Mouse (Mus musculus): ENCODE results near the gene Iqch. TPM values are rescaled to one million over a fixed set of nuclear protein-coding genes. Genes with fewer than 3 reads are reported as not detected.

The Iqch gene
- polyA plus RNA-seq, 1 experiment from 2014 or later, result not detected

- 41% methylated on average over 8 of the region's 8 CpGs for WGBS (ENCODE audit: insufficient replicate concordance)
- no peak for ATAC-seq (ENCODE audit: low read depth)
- Histone ChIP-seq H3K36me3 (ENCODE audit: control insufficient read depth, insufficient read depth) (no peaks in the 10 kb centered on the region), H3K9ac (ENCODE audit: low read depth, low read length) (no peak overlapping the region), H3K4me1 (ENCODE audit: control insufficient read depth, low read depth, low read length) (no peaks in the 10 kb centered on the region), H3K4me3 (ENCODE audit: low read depth, low read length) (no peak overlapping the region), H3K4me2 (ENCODE audit: low read depth, low read length) (no peak overlapping the region), H3K9me3 (replicated peaks; ENCODE audit: control insufficient read depth, low read length) (no peaks in the 10 kb centered on the region), H3K27ac (ENCODE audit: low read length) (no peak overlapping the region), H3K27me3 (ENCODE audit: control insufficient read depth, insufficient read depth, low read depth, low read length) (no peaks in the 10 kb centered on the region)
Measured at GRCm38 (mm10) chr9:63507110-63507509, 95.2 kb downstream of the Iqch start.

GRCm38 (mm10) chr9:63503890-63504289 is 98.4 kb downstream of the Iqch start:
- no peaks in the 10 kb centered on the region for H3K27me3 ChIP-seq (ENCODE audit: control insufficient read depth, insufficient read depth, low read depth, low read length)
- no peaks in the 10 kb centered on the region for H3K9me3 ChIP-seq (replicated peaks; ENCODE audit: control insufficient read depth, low read length)
- H3K27ac ChIP-seq (ENCODE audit: low read length), result no peak overlapping the region
- no peaks in the 10 kb centered on the region for H3K4me1 ChIP-seq (ENCODE audit: control insufficient read depth, low read depth, low read length)
- H3K36me3 ChIP-seq (ENCODE audit: control insufficient read depth, insufficient read depth), result no peaks in the 10 kb centered on the region
- no peak for ATAC-seq (ENCODE audit: low read depth)
- H3K4me2 ChIP-seq (ENCODE audit: low read depth, low read length), result no peak overlapping the region
- 50% methylated on average over 2 of the region's 2 CpGs for WGBS (ENCODE audit: insufficient replicate concordance)
- no peak overlapping the region for H3K9ac ChIP-seq (ENCODE audit: low read depth, low read length)
- H3K4me3 ChIP-seq (ENCODE audit: low read depth, low read length), result no peak overlapping the region

- Histone ChIP-seq H3K4me2 (ENCODE audit: low read depth, low read length) (no peak overlapping the region), H3K4me3 (ENCODE audit: low read depth, low read length) (no peak overlapping the region), H3K9me3 (replicated peaks; ENCODE audit: control insufficient read depth, low read length) (no peaks in the 10 kb centered on the region), H3K4me1 (ENCODE audit: control insufficient read depth, low read depth, low read length) (no peaks in the 10 kb centered on the region), H3K9ac (ENCODE audit: low read depth, low read length) (no peak overlapping the region), H3K27me3 (ENCODE audit: control insufficient read depth, insufficient read depth, low read depth, low read length) (no peaks in the 10 kb centered on the region), H3K27ac (ENCODE audit: low read length) (no peak overlapping the region), H3K36me3 (ENCODE audit: control insufficient read depth, insufficient read depth) (no peaks in the 10 kb centered on the region)
- no peak for ATAC-seq (ENCODE audit: low read depth)
- 71% methylated on average over 1 of the region's 1 CpGs for WGBS (ENCODE audit: insufficient replicate concordance)
Measured at GRCm38 (mm10) chr9:63501516-63501915, 100.8 kb downstream of the Iqch start.

GRCm38 (mm10) chr9:63499912-63500311 is 102.4 kb downstream of the Iqch start:
- ATAC-seq (ENCODE audit: low read depth), result no peak
- Histone ChIP-seq H3K27me3 (ENCODE audit: control insufficient read depth, insufficient read depth, low read depth, low read length) (no peaks in the 10 kb centered on the region), H3K4me2 (ENCODE audit: low read depth, low read length) (no peak overlapping the region), H3K27ac (ENCODE audit: low read length) (no peak overlapping the region), H3K9me3 (replicated peaks; ENCODE audit: control insufficient read depth, low read length) (no peaks in the 10 kb centered on the region), H3K9ac (ENCODE audit: low read depth, low read length) (no peak overlapping the region), H3K4me3 (ENCODE audit: low read depth, low read length) (no peak overlapping the region), H3K36me3 (ENCODE audit: control insufficient read depth, insufficient read depth) (no peaks in the 10 kb centered on the region), H3K4me1 (ENCODE audit: control insufficient read depth, low read depth, low read length) (no peaks in the 10 kb centered on the region; the same call in 1 of the 2 replicates)
- 44% methylated on average over 8 of the region's 8 CpGs for WGBS (ENCODE audit: insufficient replicate concordance)

- WGBS (ENCODE audit: insufficient replicate concordance), result 38% methylated on average over 2 of the region's 2 CpGs
- H3K36me3 ChIP-seq (ENCODE audit: control insufficient read depth, insufficient read depth), result no peaks in the 10 kb centered on the region
- no peak overlapping the region for H3K4me2 ChIP-seq (ENCODE audit: low read depth, low read length)
- H3K4me1 ChIP-seq (ENCODE audit: control insufficient read depth, low read depth, low read length), result no peaks in the 10 kb centered on the region; the same call in 1 of the 2 replicates
- no peak overlapping the region for H3K4me3 ChIP-seq (ENCODE audit: low read depth, low read length)
- no peak for ATAC-seq (ENCODE audit: low read depth)
- H3K27me3 ChIP-seq (ENCODE audit: control insufficient read depth, insufficient read depth, low read depth, low read length), result no peaks in the 10 kb centered on the region
- H3K9ac ChIP-seq (ENCODE audit: low read depth, low read length), result no peak overlapping the region
- H3K9me3 ChIP-seq (replicated peaks; ENCODE audit: control insufficient read depth, low read length), result no peaks in the 10 kb centered on the region
- H3K27ac ChIP-seq (ENCODE audit: low read length), result no peak overlapping the region
Measured at GRCm38 (mm10) chr9:63495786-63496185, 106.5 kb downstream of the Iqch start.

GRCm38 (mm10) chr9:63493746-63494145 is 108.5 kb downstream of the Iqch start:
- Histone ChIP-seq H3K36me3 (ENCODE audit: control insufficient read depth, insufficient read depth) (no peaks in the 10 kb centered on the region), H3K4me3 (ENCODE audit: low read depth, low read length) (no peak overlapping the region), H3K9me3 (replicated peaks; ENCODE audit: control insufficient read depth, low read length) (no peaks in the 10 kb centered on the region), H3K27me3 (ENCODE audit: control insufficient read depth, insufficient read depth, low read depth, low read length) (no peaks in the 10 kb centered on the region), H3K9ac (ENCODE audit: low read depth, low read length) (no peak overlapping the region), H3K4me2 (ENCODE audit: low read depth, low read length) (no peak overlapping the region), H3K4me1 (ENCODE audit: control insufficient read depth, low read depth, low read length) (no peaks in the 10 kb centered on the region; the same call in 1 of the 2 replicates), H3K27ac (ENCODE audit: low read length) (no peak overlapping the region)
- no peak for ATAC-seq (ENCODE audit: low read depth)
- WGBS (ENCODE audit: insufficient replicate concordance), result 72% methylated on average over 4 of the region's 4 CpGs

GRCm38 (mm10) chr9:63492291-63492690 is 110.0 kb downstream of the Iqch start:
- no peaks in the 10 kb centered on the region for H3K36me3 ChIP-seq (ENCODE audit: control insufficient read depth, insufficient read depth)
- no peaks in the 10 kb centered on the region; the same call in 1 of the 2 replicates for H3K4me1 ChIP-seq (ENCODE audit: control insufficient read depth, low read depth, low read length)
- WGBS (ENCODE audit: insufficient replicate concordance), result 11% methylated on average over 9 of the region's 9 CpGs
- H3K9ac ChIP-seq (ENCODE audit: low read depth, low read length), result no peak overlapping the region
- H3K4me3 ChIP-seq (ENCODE audit: low read depth, low read length), result no peak overlapping the region
- H3K27ac ChIP-seq (ENCODE audit: low read length), result no peak overlapping the region
- H3K4me2 ChIP-seq (ENCODE audit: low read depth, low read length), result no peak overlapping the region
- no peaks in the 10 kb centered on the region for H3K27me3 ChIP-seq (ENCODE audit: control insufficient read depth, insufficient read depth, low read depth, low read length)
- H3K9me3 ChIP-seq (replicated peaks; ENCODE audit: control insufficient read depth, low read length), result no peaks in the 10 kb centered on the region
- no peak for ATAC-seq (ENCODE audit: low read depth)

GRCm38 (mm10) chr9:63490521-63491307 is 111.6 kb downstream of the Iqch start:
- Histone ChIP-seq H3K27me3 (ENCODE audit: control insufficient read depth, insufficient read depth, low read depth, low read length) (no peaks in the 10 kb centered on the region), H3K4me3 (ENCODE audit: low read depth, low read length) (no peak overlapping the region), H3K4me1 (ENCODE audit: control insufficient read depth, low read depth, low read length) (no peaks in the 10 kb centered on the region; the same call in 1 of the 2 replicates), H3K36me3 (ENCODE audit: control insufficient read depth, insufficient read depth) (no peaks in the 10 kb centered on the region), H3K9ac (ENCODE audit: low read depth, low read length) (no peak overlapping the region), H3K4me2 (ENCODE audit: low read depth, low read length) (no peak overlapping the region), H3K9me3 (replicated peaks; ENCODE audit: control insufficient read depth, low read length) (no peaks in the 10 kb centered on the region), H3K27ac (ENCODE audit: low read length) (no peak overlapping the region)
- ATAC-seq (ENCODE audit: low read depth), result no peak
- 67% methylated on average over 12 of the region's 12 CpGs for WGBS (ENCODE audit: insufficient replicate concordance)

GRCm38 (mm10) chr9:63489156-63489555 is 113.1 kb downstream of the Iqch start:
- Histone ChIP-seq H3K9ac (ENCODE audit: low read depth, low read length) (no peak overlapping the region), H3K27me3 (ENCODE audit: control insufficient read depth, insufficient read depth, low read depth, low read length) (no peaks in the 10 kb centered on the region), H3K36me3 (ENCODE audit: control insufficient read depth, insufficient read depth) (no peaks in the 10 kb centered on the region), H3K9me3 (replicated peaks; ENCODE audit: control insufficient read depth, low read length) (no peaks in the 10 kb centered on the region), H3K27ac (ENCODE audit: low read length) (no peak overlapping the region), H3K4me2 (ENCODE audit: low read depth, low read length) (no peak overlapping the region), H3K4me3 (ENCODE audit: low read depth, low read length) (no peak overlapping the region), H3K4me1 (ENCODE audit: control insufficient read depth, low read depth, low read length) (no peaks in the 10 kb centered on the region; the same call in 1 of the 2 replicates)
- no peak for ATAC-seq (ENCODE audit: low read depth)
- WGBS (ENCODE audit: insufficient replicate concordance), result 62% methylated on average over 6 of the region's 6 CpGs
